Mouse (Mus musculus): ENCODE results near the gene Epha10. TPM values are rescaled to one million over a fixed set of nuclear protein-coding genes. Genes with fewer than 3 reads are reported as not detected.

Gene Epha10
- 10 to 100 TPM; 35.0 to 40.9 TPM for total RNA-seq (2021)

GRCm38 (mm10) chr4:124880599-124880998 is at the start of gene Epha10:
Gene Epha10, plus strand, starts transcription at chr4:124880899.
- DNase-seq: no peak

GRCm38 (mm10) chr4:124832796-124833195 is 47.9 kb upstream of the Epha10 start:
- no peak for DNase-seq

- DNase-seq: no peak
Observed at GRCm38 (mm10) chr4:124838035-124838700, 42.5 kb upstream of the Epha10 start.

DNA sequence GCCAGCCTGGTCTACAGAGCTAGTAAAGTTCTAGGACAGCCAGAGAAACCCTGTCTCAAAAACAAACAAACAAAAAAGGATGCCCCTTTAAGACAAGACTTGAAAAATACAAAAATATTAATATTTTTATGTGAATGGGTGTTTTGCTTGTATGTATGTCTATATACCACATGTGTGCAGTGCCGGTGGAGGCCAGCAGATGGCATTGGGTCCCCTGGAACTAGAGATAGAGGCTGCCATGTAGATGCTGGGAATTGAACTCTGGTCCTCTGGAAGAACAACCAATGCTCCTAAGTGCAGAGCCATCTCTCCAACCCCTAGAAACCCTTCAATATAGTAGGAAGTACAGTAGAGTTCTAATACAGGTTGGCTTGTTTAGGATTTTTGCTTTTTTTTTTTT is 39.7 kb upstream of the Epha10 start:
- no peak for DNase-seq

- DNase-seq: no peak
Observed at GRCm38 (mm10) chr4:124843493-124843892, 37.2 kb upstream of the Epha10 start.

DNA sequence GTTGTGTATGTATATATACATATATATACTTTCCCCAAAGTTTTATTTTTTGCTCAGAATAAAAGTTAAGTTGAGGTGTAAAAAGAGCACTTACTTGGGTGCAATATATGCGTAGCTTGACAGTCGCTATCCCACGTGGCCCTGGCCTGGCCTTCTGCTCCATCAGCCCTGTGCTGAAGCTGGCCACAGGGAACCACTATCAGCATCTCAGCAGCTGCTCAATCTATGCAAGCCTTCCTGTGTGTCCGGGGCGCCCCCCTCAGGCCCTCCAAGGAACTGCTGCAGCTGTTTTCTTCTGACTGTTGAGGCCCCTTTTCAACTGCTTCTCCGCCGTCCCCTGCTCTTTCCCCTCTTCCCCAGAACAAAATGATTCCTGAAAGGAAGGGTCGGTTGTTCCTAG is 33.1 kb upstream of the Epha10 start:
- peak; percentile 82 to 83 for DNase-seq

GRCm38 (mm10) chr4:124849631-124850260 is 31.0 kb upstream of the Epha10 start:
- peak; percentile 75 to 76 for DNase-seq

DNA sequence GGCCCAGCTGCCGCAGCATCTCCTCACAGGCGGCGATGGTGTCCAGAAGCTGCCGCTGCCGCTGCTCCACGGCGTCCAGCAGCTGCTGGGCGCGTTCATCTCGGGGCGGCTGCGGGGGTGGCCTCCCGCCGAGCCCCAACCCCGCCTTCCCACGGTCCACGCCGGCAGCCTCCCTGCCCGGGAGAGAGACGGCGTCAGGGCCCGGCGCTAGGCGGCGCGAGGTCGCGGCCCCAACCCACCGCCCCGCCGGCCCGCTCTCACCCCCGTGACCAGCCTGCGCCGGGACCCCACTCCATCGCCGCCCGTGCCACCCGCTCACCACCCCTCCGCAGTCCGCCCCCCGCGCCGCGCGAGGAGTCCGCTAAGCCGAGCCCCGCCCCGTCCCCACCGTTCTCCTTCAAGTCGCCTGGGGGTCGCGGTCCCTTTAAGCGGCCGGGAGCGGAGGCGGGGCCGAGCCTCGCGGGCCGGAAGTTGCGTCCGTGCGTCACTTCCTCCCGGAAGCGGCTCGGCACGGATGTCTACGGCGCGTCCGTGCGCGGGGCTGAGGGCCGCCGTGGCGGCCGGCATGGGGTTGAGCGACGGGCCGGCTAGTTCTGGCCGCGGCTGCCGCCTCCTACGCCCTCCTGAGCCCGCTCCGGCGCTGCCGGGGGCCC is 30.3 kb upstream of the Epha10 start, which contains the start of gene Yrdc:
Gene Yrdc, plus strand, starts transcription at position 419 of the 653 bp plus-strand sequence.
- peak; percentile 93 to 94 for DNase-seq

DNA sequence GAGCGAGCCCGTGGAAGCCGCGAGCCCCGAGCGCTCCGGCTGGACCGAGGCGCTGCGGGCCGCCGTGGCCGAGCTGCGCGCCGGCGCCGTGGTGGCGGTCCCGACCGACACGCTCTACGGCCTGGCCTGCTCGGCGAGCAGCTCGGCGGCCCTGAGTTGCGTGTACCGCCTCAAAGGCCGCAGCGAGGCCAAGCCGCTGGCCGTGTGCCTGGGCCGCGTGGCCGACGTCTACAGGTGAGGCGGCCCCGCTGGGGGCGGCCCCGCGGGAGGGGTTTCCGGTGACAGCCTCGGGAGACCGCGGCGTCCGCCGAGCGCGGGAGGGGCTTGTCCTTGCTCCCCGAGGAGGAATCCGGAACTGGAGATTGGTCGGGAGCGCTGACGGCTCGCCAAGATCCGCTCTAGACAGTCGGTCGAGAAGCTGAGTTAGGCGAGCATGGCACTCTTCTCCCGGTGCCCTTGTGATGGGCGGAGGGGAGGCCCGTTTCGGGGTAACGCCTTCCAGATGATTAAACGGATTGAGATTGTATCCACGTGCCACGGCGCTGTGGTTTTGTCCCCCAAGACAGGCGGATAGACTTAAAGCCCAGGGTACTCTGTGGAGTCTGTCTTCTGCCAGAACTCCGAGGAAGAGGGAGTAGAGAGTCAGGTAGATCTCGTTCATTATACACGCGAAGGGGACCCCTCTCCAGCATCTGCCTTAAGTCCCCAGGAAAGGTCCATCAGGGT is 29.6 kb upstream of the Epha10 start, which contains the start of gene 1110065P20Rik:
Gene 1110065P20Rik, minus strand, starts transcription at position 264 of the 726 bp plus-strand sequence.
- DNase-seq: peak; percentile 67 to 76

- no peak for DNase-seq
Observed at GRCm38 (mm10) chr4:124856294-124856693, 24.4 kb upstream of the Epha10 start.

DNA sequence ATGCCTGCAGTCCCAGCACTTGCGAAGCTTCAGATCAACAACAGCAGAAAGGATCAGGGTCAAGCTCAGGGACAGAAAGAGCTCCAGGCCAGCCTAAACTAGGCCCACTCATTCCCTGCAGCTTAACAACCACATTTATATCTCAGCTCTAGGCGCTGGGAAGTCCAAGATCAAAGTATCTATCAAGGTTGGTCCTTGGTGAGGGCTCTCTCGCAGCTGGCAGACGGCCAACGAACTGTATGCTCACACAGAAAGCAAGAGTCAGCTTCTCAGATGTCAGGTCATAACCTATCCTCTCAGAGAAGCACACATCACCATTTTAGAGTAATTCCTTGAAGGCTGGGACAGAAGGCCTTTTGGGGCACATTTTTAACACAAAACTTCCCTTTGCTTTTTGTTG is 22.3 kb upstream of the Epha10 start:
- no peak for DNase-seq

GRCm38 (mm10) chr4:124860446-124860845 is 20.3 kb upstream of the Epha10 start:
- no peak for DNase-seq

GRCm38 (mm10) chr4:124861283-124862188 is 19.2 kb upstream of the Epha10 start, which contains the start of gene Maneal:
Gene Maneal, minus strand, starts transcription at chr4:124862171.
- no peak for DNase-seq

GRCm38 (mm10) chr4:124872719-124873118 is 8.0 kb upstream of the Epha10 start:
- DNase-seq: no peak

GRCm38 (mm10) chr4:124881341-124881908 is 726 bp downstream of the Epha10 start:
- peak; percentile 82 to 84 for DNase-seq

- DNase-seq: no peak
Observed at GRCm38 (mm10) chr4:124882151-124882729, 1.5 kb downstream of the Epha10 start.

DNA sequence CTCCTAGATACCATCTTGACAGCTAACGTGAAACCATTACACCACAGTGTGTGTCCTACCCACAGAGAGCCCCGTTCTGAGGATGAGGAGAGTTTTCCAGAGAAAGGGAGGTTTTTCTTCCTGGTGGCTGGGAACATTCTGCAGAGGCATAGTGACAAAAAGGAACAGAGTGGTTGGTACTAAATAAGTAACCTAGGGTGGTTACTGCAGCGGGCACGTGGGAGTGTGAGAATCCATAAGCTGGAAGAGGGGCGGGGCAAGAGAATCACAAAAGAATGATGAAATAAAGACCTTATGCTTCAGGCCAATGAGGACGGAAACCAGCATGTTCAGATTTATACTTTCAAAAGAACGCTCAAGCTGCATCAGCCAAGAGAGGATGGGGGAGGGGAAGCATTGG is 8.0 kb downstream of the Epha10 start:
- DNase-seq: no peak

- no peak for DNase-seq
Observed at GRCm38 (mm10) chr4:124889935-124890334, 9.2 kb downstream of the Epha10 start.

- peak in 1 of 2 experiments; percentile 45 for DNase-seq
Observed at GRCm38 (mm10) chr4:124890831-124891230, 10.1 kb downstream of the Epha10 start.

GRCm38 (mm10) chr4:124893769-124894168 is 13.1 kb downstream of the Epha10 start:
- DNase-seq: no peak

Data from layer of hippocampus, postnatal 36 days (tissue).